Comparison of ENCODE assay signal across 11 mouse cellular contexts in the genomic region with DNA sequence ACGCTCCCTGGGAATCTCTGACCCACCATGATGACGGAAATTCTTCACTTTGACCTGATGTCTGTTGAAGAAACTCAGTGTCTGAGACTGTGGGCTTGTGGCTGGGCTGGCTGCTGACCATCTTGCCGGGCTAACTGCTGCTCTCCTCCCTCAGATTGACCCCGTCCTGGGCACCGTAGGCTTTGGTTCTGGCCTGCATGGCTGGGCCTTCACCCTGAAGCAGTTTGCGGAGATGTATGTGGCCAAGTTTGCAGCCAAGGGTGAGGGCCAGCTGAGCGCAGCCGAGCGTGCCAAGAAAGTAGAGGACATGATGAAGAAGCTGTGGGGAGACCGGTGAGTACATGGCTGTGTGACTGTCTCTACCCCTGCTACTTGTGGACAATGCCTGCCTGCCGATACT. TPM values are rescaled to one million over a fixed set of nuclear protein-coding genes. Genes with fewer than 3 reads are reported as not detected.
DNase-seq lines count a peak whose midpoint lies in the region; ATAC-seq and TF ChIP-seq lines count a peak whose summit lies in the region.
"Had no signal": no experiment of that assay in that cellular context is flagged by ENCODE, and none has a peak within 500 bp of the region (broad histone marks: within the 10 kb centered on the region; RNA-seq: fewer than 3 reads in every experiment).

No protein-coding gene starts in this region.

- TF ChIP-seq POLR2A in embryonic fibroblast, embryonic 13.5 days (IDR thresholded peaks at IDR 0.05; ENCODE audit: low read depth, low read length), result no peak

- no peak for TF ChIP-seq EP300 in stomach, postnatal 0 days (optimal IDR thresholded peaks at IDR 0.05)

- 95% methylated on average over 11 of the region's 11 CpGs for WGBS in hindbrain, embryonic 13.5 days
- WGBS in hindbrain, embryonic 12.5 days, result 96% methylated on average over 11 of the region's 11 CpGs
- WGBS in stomach, embryonic 15.5 days, result 89% methylated on average over 11 of the region's 11 CpGs
- WGBS in stomach, postnatal 0 days, result 86% methylated on average over 11 of the region's 11 CpGs

- no peak overlapping the region; the same call in 1 of the 2 replicates for H3K4me2 ChIP-seq in hindbrain, embryonic 13.5 days
- no peak overlapping the region for H3K4me2 ChIP-seq in hindbrain, embryonic 12.5 days (replicated peaks)
- H3K4me2 ChIP-seq in stomach, embryonic 15.5 days, result no peak overlapping the region
- no peak overlapping the region for H3K4me2 ChIP-seq in stomach, postnatal 0 days (replicated peaks; ENCODE audit: low read depth)

- peak overlapping the region; percentile 94; the same call in 1 of the 2 replicates for H3K4me3 ChIP-seq in hindbrain, embryonic 13.5 days
- no peak overlapping the region for H3K4me3 ChIP-seq in hindbrain, embryonic 12.5 days
- H3K4me3 ChIP-seq in stomach, embryonic 15.5 days (replicated peaks), result no peak overlapping the region
- no peak overlapping the region for H3K4me3 ChIP-seq in stomach, postnatal 0 days (ENCODE audit: low read depth, low read length)
- peak overlapping the region; percentile 91 for H3K4me3 ChIP-seq in embryonic fibroblast, embryonic 13.5 days (ENCODE audit: insufficient read depth, low read length)

- no peak overlapping the region for H3K27ac ChIP-seq in hindbrain, embryonic 13.5 days
- no peak overlapping the region for H3K27ac ChIP-seq in hindbrain, embryonic 12.5 days
- 0 out of 2 replicates have a peak overlapping the region, but pooled peaks have one; percentile 35 for H3K27ac ChIP-seq in stomach, embryonic 15.5 days
- H3K27ac ChIP-seq in stomach, postnatal 0 days (replicated peaks), result no peak overlapping the region
- H3K27ac ChIP-seq in embryonic fibroblast, embryonic 13.5 days (ENCODE audit: insufficient read depth, low read length), result no peak overlapping the region

- H3K9me3 ChIP-seq in hindbrain, embryonic 13.5 days, result no peaks in the 10 kb centered on the region
- no peaks in the 10 kb centered on the region for H3K9me3 ChIP-seq in hindbrain, embryonic 12.5 days (replicated peaks)
- no peaks in the 10 kb centered on the region for H3K9me3 ChIP-seq in stomach, embryonic 15.5 days
- H3K9me3 ChIP-seq in stomach, postnatal 0 days (ENCODE audit: control insufficient read depth, low read length), result no peaks in the 10 kb centered on the region

- H3K36me3 ChIP-seq in hindbrain, embryonic 13.5 days, result peaks cover 52% of the 10 kb centered on the region
- peaks cover 52% of the 10 kb centered on the region for H3K36me3 ChIP-seq in hindbrain, embryonic 12.5 days
- H3K36me3 ChIP-seq in stomach, embryonic 15.5 days, result peaks cover 52% of the 10 kb centered on the region
- peaks cover 41% of the 10 kb centered on the region for H3K36me3 ChIP-seq in stomach, postnatal 0 days (ENCODE audit: control insufficient read depth, insufficient read depth, low read length)

- peaks cover 70% of the 10 kb centered on the region for H3K4me1 ChIP-seq in hindbrain, embryonic 13.5 days (replicated peaks)
- peaks cover 53% of the 10 kb centered on the region for H3K4me1 ChIP-seq in hindbrain, embryonic 12.5 days
- peaks cover 55% of the 10 kb centered on the region for H3K4me1 ChIP-seq in stomach, embryonic 15.5 days
- H3K4me1 ChIP-seq in stomach, postnatal 0 days (replicated peaks; ENCODE audit: control insufficient read depth, insufficient read depth), result peaks cover 8% of the 10 kb centered on the region; the same call in 1 of the 2 replicates
- H3K4me1 ChIP-seq in embryonic fibroblast, embryonic 13.5 days (ENCODE audit: control insufficient read depth, insufficient read depth, low read length), result peaks cover 11% of the 10 kb centered on the region

- H3K27me3 ChIP-seq in hindbrain, embryonic 13.5 days, result no peaks in the 10 kb centered on the region
- H3K27me3 ChIP-seq in hindbrain, embryonic 12.5 days, result no peaks in the 10 kb centered on the region
- H3K27me3 ChIP-seq in stomach, embryonic 15.5 days (replicated peaks), result no peaks in the 10 kb centered on the region
- H3K27me3 ChIP-seq in stomach, postnatal 0 days (ENCODE audit: control insufficient read depth, insufficient read depth, low read length), result no peaks in the 10 kb centered on the region

- TF ChIP-seq CTCF in stomach, postnatal 0 days (IDR thresholded peaks at IDR 0.05; ENCODE audit: low read depth), result no peak
- TF ChIP-seq CTCF in embryonic fibroblast, embryonic 13.5 days (IDR thresholded peaks at IDR 0.05; ENCODE audit: borderline replicate concordance, insufficient read depth, low read length), result no peak

- no peak for ATAC-seq in hindbrain, embryonic 13.5 days (ENCODE audit: low FRiP score)
- no peak for ATAC-seq in hindbrain, embryonic 12.5 days (ENCODE audit: low FRiP score)
- no peak for ATAC-seq in stomach, embryonic 15.5 days (ENCODE audit: insufficient read depth, low FRiP score, low read depth)
- ATAC-seq in stomach, postnatal 0 days (ENCODE audit: low FRiP score, low TSS enrichment), result no peak

- 0 out of 2 replicates have a peak overlapping the region, but pooled peaks have one; percentile 8 for H3K9ac ChIP-seq in hindbrain, embryonic 13.5 days
- H3K9ac ChIP-seq in hindbrain, embryonic 12.5 days, result no peak overlapping the region
- no peak overlapping the region for H3K9ac ChIP-seq in stomach, embryonic 15.5 days
- H3K9ac ChIP-seq in stomach, postnatal 0 days (ENCODE audit: low read length), result no peak overlapping the region; the same call in 1 of the 2 replicates

- DNase-seq in stomach, postnatal 0 days (ENCODE audit: low spot score), result no peak
- no peak for DNase-seq in embryo, embryonic 10 days (ENCODE audit: low spot score)
- DNase-seq in lung, postnatal 10 days, result no peak
- DNase-seq: adrenal gland, postnatal 36 days; cerebellum, postnatal 36 days; kidney, postnatal 25 days; thymus, postnatal 4 days had no signal

RNA-seq across cellular contexts. Expression of a gene that starts 2.5 kb away (rescaled TPM):
- polyA plus RNA-seq in hindbrain, embryonic 13.5 days (2015; fragmentation: Nextera tagmentation; extraction: Ambion mirVana), result 561 and 576 TPM in 2 replicates
- polyA plus RNA-seq in hindbrain, embryonic 12.5 days (2016; fragmentation: Nextera tagmentation; extraction: Ambion mirVana), result 539 TPM in 2 replicates
- polyA plus RNA-seq in stomach, embryonic 15.5 days (2015; fragmentation: Nextera tagmentation; extraction: Ambion mirVana), result 517 and 544 TPM in 2 replicates
- 337 and 380 TPM in 2 replicates for polyA plus RNA-seq in stomach, postnatal 0 days (2015; fragmentation: Nextera tagmentation; extraction: Ambion mirVana)
- polyA plus RNA-seq in embryonic fibroblast, embryonic 13.5 days (2011; ENCODE audit: insufficient read length, low read depth, missing spikeins), result 1,643 and 1,827 TPM in 2 replicates

RNA-seq across cellular contexts. Expression of a gene that starts 3.9 kb away (rescaled TPM):
- 59.1 and 61.7 TPM in 2 replicates for polyA plus RNA-seq in hindbrain, embryonic 13.5 days (2015; fragmentation: Nextera tagmentation; extraction: Ambion mirVana)
- 86.4 and 94.5 TPM in 2 replicates for polyA plus RNA-seq in hindbrain, embryonic 12.5 days (2016; fragmentation: Nextera tagmentation; extraction: Ambion mirVana)
- polyA plus RNA-seq in stomach, embryonic 15.5 days (2015; fragmentation: Nextera tagmentation; extraction: Ambion mirVana), result 61.9 and 65.4 TPM in 2 replicates
- polyA plus RNA-seq in stomach, postnatal 0 days (2015; fragmentation: Nextera tagmentation; extraction: Ambion mirVana), result 44.6 and 51.8 TPM in 2 replicates
- 48.4 and 51.2 TPM in 2 replicates for polyA plus RNA-seq in embryonic fibroblast, embryonic 13.5 days (2011; ENCODE audit: insufficient read length, low read depth, missing spikeins)

RNA-seq across cellular contexts. Expression of a gene that starts 4.7 kb away (rescaled TPM):
- polyA plus RNA-seq in hindbrain, embryonic 13.5 days (2015; fragmentation: Nextera tagmentation; extraction: Ambion mirVana), result 0.13 and 0.26 TPM in 2 replicates
- polyA plus RNA-seq in hindbrain, embryonic 12.5 days (2016; fragmentation: Nextera tagmentation; extraction: Ambion mirVana), result not detected in 2 replicates
- 0.10 TPM in 1 of 2 replicates, not detected in the other for polyA plus RNA-seq in stomach, embryonic 15.5 days (2015; fragmentation: Nextera tagmentation; extraction: Ambion mirVana)
- 0.07 TPM in 1 of 2 replicates, not detected in the other for polyA plus RNA-seq in stomach, postnatal 0 days (2015; fragmentation: Nextera tagmentation; extraction: Ambion mirVana)
- not detected in 2 replicates for polyA plus RNA-seq in embryonic fibroblast, embryonic 13.5 days (2011; ENCODE audit: insufficient read length, low read depth, missing spikeins)

RNA-seq across cellular contexts. Expression of a gene that starts 11.2 kb away (rescaled TPM):
- 58.4 and 62.3 TPM in 2 replicates for polyA plus RNA-seq in hindbrain, embryonic 13.5 days (2015; fragmentation: Nextera tagmentation; extraction: Ambion mirVana)
- 56.7 and 59.2 TPM in 2 replicates for polyA plus RNA-seq in hindbrain, embryonic 12.5 days (2016; fragmentation: Nextera tagmentation; extraction: Ambion mirVana)
- 41.8 and 44.9 TPM in 2 replicates for polyA plus RNA-seq in stomach, embryonic 15.5 days (2015; fragmentation: Nextera tagmentation; extraction: Ambion mirVana)
- polyA plus RNA-seq in stomach, postnatal 0 days (2015; fragmentation: Nextera tagmentation; extraction: Ambion mirVana), result 18.7 and 20.9 TPM in 2 replicates
- polyA plus RNA-seq in embryonic fibroblast, embryonic 13.5 days (2011; ENCODE audit: insufficient read length, low read depth, missing spikeins), result 25.6 and 27.9 TPM in 2 replicates

RNA-seq across cellular contexts. Expression of a gene that starts 22.9 kb away (rescaled TPM):
- polyA plus RNA-seq in hindbrain, embryonic 13.5 days (2015; fragmentation: Nextera tagmentation; extraction: Ambion mirVana), result 0.09 and 0.10 TPM in 2 replicates
- polyA plus RNA-seq in hindbrain, embryonic 12.5 days (2016; fragmentation: Nextera tagmentation; extraction: Ambion mirVana), result not detected in 2 replicates
- 0.18 and 0.26 TPM in 2 replicates for polyA plus RNA-seq in stomach, embryonic 15.5 days (2015; fragmentation: Nextera tagmentation; extraction: Ambion mirVana)
- polyA plus RNA-seq in stomach, postnatal 0 days (2015; fragmentation: Nextera tagmentation; extraction: Ambion mirVana), result 0.07 TPM in 1 of 2 replicates, not detected in the other
- not detected in 2 replicates for polyA plus RNA-seq in embryonic fibroblast, embryonic 13.5 days (2011; ENCODE audit: insufficient read length, low read depth, missing spikeins)

Comparison
In these comparisons a context has a peak if more than half of its experiments do, and no peak if none do; other contexts are left out.
1. H3K4me3 ChIP-seq: peak in hindbrain, embryonic 13.5 days (single experiment) and embryonic fibroblast, embryonic 13.5 days (single experiment); none in hindbrain, embryonic 12.5 days (single experiment), stomach, embryonic 15.5 days (single experiment) and stomach, postnatal 0 days (single experiment).